Mouse (Mus musculus) liver, adult 2 months (tissue): ENCODE results near the gene Wdfy1.

ENCODE experiments used
- CTCF ChIP-seq: fragments of 200-500 bp; IDR thresholded peaks from 2 replicates; pipeline ENCODE4 v1.5.1; 2011; ENCODE audit warnings: low read depth, low read length, control low read depth
- POLR2A ChIP-seq: fragments of 200-500 bp; IDR thresholded peaks from 2 replicates; pipeline ENCODE4 v1.6.1; 2011; ENCODE audit warnings: low read length, control low read depth; ENCODE audit not compliant: insufficient read depth; ENCODE audit errors: extremely low read depth

- TF ChIP-seq CTCF (no peak), POLR2A (no peak)
Measured at GRCm38 (mm10) chr1:79752714-79753340, 23.1 kb downstream of the Wdfy1 start.
